Mouse (Mus musculus) erythroblast, embryonic 14.5 days (primary cell): ENCODE measurements around the gene Stard13.

Experiments used
- GATA1 ChIP-seq: IDR thresholded peaks from 2 replicates; pipeline ENCODE4 v1.6.1; 2012; ENCODE audit warnings: low read length, inconsistent platforms, mixed read lengths
- TAL1 ChIP-seq: IDR thresholded peaks from 3 replicates; pipeline ENCODE4 v1.6.1; 2012; ENCODE audit warnings: low read length, inconsistent platforms, mixed read lengths

- TF ChIP-seq TAL1 (no peak), GATA1 (no peak)
These were observed 156.7 kb downstream of the Stard13 start for GRCm38 (mm10) chr5:151076917-151077316.
